ENCODE assay signal across 8 mouse cellular contexts in the genomic region with DNA sequence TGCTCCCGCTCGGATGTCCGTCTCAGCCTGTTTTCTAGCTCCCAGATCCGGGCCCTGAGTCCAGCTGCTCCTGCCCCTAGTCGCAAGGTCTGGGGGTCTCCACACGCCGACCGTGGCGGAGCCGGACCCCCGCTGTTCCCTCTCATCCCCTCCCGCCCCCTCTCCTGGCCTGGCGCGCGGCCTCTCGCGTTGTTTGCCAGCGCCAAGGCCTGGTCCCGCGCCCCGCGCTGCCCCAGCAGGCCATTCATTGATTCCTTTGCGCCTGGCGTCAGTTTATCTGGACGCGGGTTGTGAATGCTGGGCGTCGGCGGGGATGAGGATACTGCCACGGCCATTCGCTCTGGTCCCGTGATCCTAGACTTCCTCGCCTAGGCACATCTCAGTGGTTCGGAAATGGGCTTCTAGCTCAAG. TPM values are rescaled to one million over a fixed set of nuclear protein-coding genes. Genes with fewer than 3 reads are reported as not detected.
A peak's percentile ranks its signal among the peaks of the same experiment; 100 is the strongest.
DNase-seq lines count a peak whose midpoint lies in the region; ATAC-seq and TF ChIP-seq lines count a peak whose summit lies in the region.

No protein-coding gene starts in this region.

- H3K27me3 ChIP-seq in hindbrain, postnatal 0 days (ENCODE audit: insufficient read depth, low read length): no peaks in the 10 kb centered on the region
- H3K27me3 ChIP-seq in lung, embryonic 16.5 days (ENCODE audit: control insufficient read depth, insufficient read depth, low read depth, low read length): no peaks in the 10 kb centered on the region

- peak overlapping the region; percentile 85 for H3K27ac ChIP-seq in embryonic fibroblast, embryonic 13.5 days (ENCODE audit: insufficient read depth, low read length)
- H3K27ac ChIP-seq in hindbrain, postnatal 0 days: peak overlapping the region; percentile 90
- peak overlapping the region; percentile 94 for H3K27ac ChIP-seq in lung, embryonic 16.5 days (ENCODE audit: low read length)

- TF ChIP-seq CTCF in embryonic fibroblast, embryonic 13.5 days (IDR thresholded peaks at IDR 0.05; ENCODE audit: borderline replicate concordance, insufficient read depth, low read length): no peak
- no peak for TF ChIP-seq CTCF in hindbrain, postnatal 0 days (IDR thresholded peaks at IDR 0.05; ENCODE audit: low read depth)

- under 1% methylated on average over 34 of the region's 34 CpGs for WGBS in hindbrain, postnatal 0 days
- 0% methylated on average over 34 of the region's 34 CpGs for WGBS in lung, embryonic 16.5 days

- TF ChIP-seq POLR2A in embryonic fibroblast, embryonic 13.5 days (IDR thresholded peaks at IDR 0.05; ENCODE audit: low read depth, low read length): 0 out of 2 replicates have a peak, but pooled peaks have one; percentile 5

- peaks cover 6% of the 10 kb centered on the region; the same call in 1 of the 2 replicates for H3K4me1 ChIP-seq in embryonic fibroblast, embryonic 13.5 days (ENCODE audit: control insufficient read depth, insufficient read depth, low read length)
- peaks cover 24% of the 10 kb centered on the region for H3K4me1 ChIP-seq in hindbrain, postnatal 0 days (ENCODE audit: insufficient read depth, low read length)
- peaks cover 26% of the 10 kb centered on the region for H3K4me1 ChIP-seq in lung, embryonic 16.5 days (replicated peaks; ENCODE audit: control insufficient read depth, insufficient read depth, low read length)

- ATAC-seq in hindbrain, postnatal 0 days: peak; percentile 63
- peak; percentile 53 for ATAC-seq in lung, embryonic 16.5 days (ENCODE audit: low read depth)

- no peaks in the 10 kb centered on the region for H3K36me3 ChIP-seq in hindbrain, postnatal 0 days (ENCODE audit: insufficient read depth, low read length)
- no peaks in the 10 kb centered on the region for H3K36me3 ChIP-seq in lung, embryonic 16.5 days (ENCODE audit: control insufficient read depth, insufficient read depth, low read length)

- H3K9me3 ChIP-seq in hindbrain, postnatal 0 days (ENCODE audit: low read length): no peaks in the 10 kb centered on the region
- no peaks in the 10 kb centered on the region for H3K9me3 ChIP-seq in lung, embryonic 16.5 days (ENCODE audit: control insufficient read depth, low read length)

- H3K9ac ChIP-seq in hindbrain, postnatal 0 days (replicated peaks; ENCODE audit: low read length): peak overlapping the region; percentile 84
- H3K9ac ChIP-seq in lung, embryonic 16.5 days (ENCODE audit: low read length): peak overlapping the region; percentile 98

- peak overlapping the region; percentile 87 for H3K4me2 ChIP-seq in hindbrain, postnatal 0 days (ENCODE audit: low read depth, low read length)
- peak overlapping the region; percentile 91 for H3K4me2 ChIP-seq in lung, embryonic 16.5 days (ENCODE audit: low read depth, low read length)

- peak overlapping the region; percentile 93 for H3K4me3 ChIP-seq in embryonic fibroblast, embryonic 13.5 days (ENCODE audit: insufficient read depth, low read length)
- H3K4me3 ChIP-seq in hindbrain, postnatal 0 days (ENCODE audit: low read length): peak overlapping the region; percentile 87
- H3K4me3 ChIP-seq in lung, embryonic 16.5 days (ENCODE audit: low read length): peak overlapping the region; percentile 95

- DNase-seq in ovary, adult 18-20 months (ENCODE audit: low spot score): peak; percentile 37
- no peak for DNase-seq in ovary, postnatal 14 days (ENCODE audit: low spot score)
- DNase-seq in adrenal gland, postnatal 10 days: peak; percentile 71
- DNase-seq in hindbrain, postnatal 0 days (ENCODE audit: low spot score): peak; percentile 81
- DNase-seq in skeletal muscle tissue, adult 2 months (ENCODE audit: low read depth, low spot score): peak; percentile 8
- DNase-seq in cerebellum, adult 11 months: no peak

RNA-seq across cellular contexts. Expression of gene Cnot9, which starts 0.6 kb away (rescaled TPM):
- 10 to 100 TPM; 31.7 to 35.0 TPM for total RNA-seq in adrenal gland, postnatal 10 days (2021)
- 50.7 and 51.9 TPM in 2 replicates for polyA plus RNA-seq in embryonic fibroblast, embryonic 13.5 days (2011; ENCODE audit: insufficient read length, low read depth, missing spikeins)
- total RNA-seq in hindbrain, postnatal 0 days (2014; rRNA removed): 30.3 and 36.7 TPM in 2 replicates
- 45.4 and 46.0 TPM in 2 replicates for polyA plus RNA-seq in hindbrain, postnatal 0 days (2015; fragmentation: Nextera tagmentation; extraction: Ambion mirVana)
- polyA plus RNA-seq in lung, embryonic 16.5 days (2015; fragmentation: Nextera tagmentation; extraction: Ambion mirVana): 54.0 and 60.2 TPM in 2 replicates

RNA-seq across cellular contexts. Expression of gene Plcd4, which starts 36.2 kb away (rescaled TPM):
- total RNA-seq in adrenal gland, postnatal 10 days (2021): 1 to 10 TPM in 1 of 2 experiments, under 1 TPM in 1; 0.99 to 2.0 TPM
- 0.30 and 1.8 TPM in 2 replicates for polyA plus RNA-seq in embryonic fibroblast, embryonic 13.5 days (2011; ENCODE audit: insufficient read length, low read depth, missing spikeins)
- 11.0 and 11.5 TPM in 2 replicates for total RNA-seq in hindbrain, postnatal 0 days (2014; rRNA removed)
- 8.7 and 11.4 TPM in 2 replicates for polyA plus RNA-seq in hindbrain, postnatal 0 days (2015; fragmentation: Nextera tagmentation; extraction: Ambion mirVana)
- polyA plus RNA-seq in lung, embryonic 16.5 days (2015; fragmentation: Nextera tagmentation; extraction: Ambion mirVana): 0.40 and 0.78 TPM in 2 replicates

RNA-seq across cellular contexts. Expression of gene Usp37, which starts 37.6 kb away (rescaled TPM):
- total RNA-seq in adrenal gland, postnatal 10 days (2021): 10 to 100 TPM; 18.8 to 20.4 TPM
- 15.8 and 21.0 TPM in 2 replicates for polyA plus RNA-seq in embryonic fibroblast, embryonic 13.5 days (2011; ENCODE audit: insufficient read length, low read depth, missing spikeins)
- total RNA-seq in hindbrain, postnatal 0 days (2014; rRNA removed): 13.0 and 25.3 TPM in 2 replicates
- 17.4 and 21.3 TPM in 2 replicates for polyA plus RNA-seq in hindbrain, postnatal 0 days (2015; fragmentation: Nextera tagmentation; extraction: Ambion mirVana)
- 29.9 and 31.0 TPM in 2 replicates for polyA plus RNA-seq in lung, embryonic 16.5 days (2015; fragmentation: Nextera tagmentation; extraction: Ambion mirVana)

Comparison
In these comparisons a context has a peak if more than half of its experiments do, and no peak if none do; other contexts are left out.
1. DNase-seq: peak in ovary, adult 18-20 months (single experiment), adrenal gland, postnatal 10 days (single experiment), hindbrain, postnatal 0 days (single experiment) and skeletal muscle tissue, adult 2 months (single experiment); none in ovary, postnatal 14 days (single experiment) and cerebellum, adult 11 months (single experiment).
2. Peak in every context shown above with its lines, with median percentiles within 50 percentile points of each other: H3K27ac ChIP-seq and H3K4me3 ChIP-seq.